Mouse (Mus musculus): ENCODE results near the gene Slc19a1.

Slc19a1 gene

GRCm38 (mm10) chr10:77031768-77032375 lies at the start of gene Slc19a1:
Gene Slc19a1, plus strand, starts transcription at chr10:77032241.
- 63% methylated on average over 13 of the region's 13 CpGs for WGBS

- 57% methylated on average over 5 of the region's 5 CpGs for WGBS
These were observed 43.5 kb upstream of the Slc19a1 start for GRCm38 (mm10) chr10:76988586-76988985.

GRCm38 (mm10) chr10:76992456-76992855 lies 39.6 kb upstream of the Slc19a1 start:
- WGBS = 64% methylated on average over 3 of the region's 3 CpGs

GRCm38 (mm10) chr10:76997759-76998513 lies 34.1 kb upstream of the Slc19a1 start:
- WGBS = 68% methylated on average over 17 of the region's 17 CpGs

- 57% methylated on average over 7 of the region's 7 CpGs for WGBS
These were observed 27.1 kb upstream of the Slc19a1 start for GRCm38 (mm10) chr10:77004936-77005335.

GRCm38 (mm10) chr10:77007433-77008108 lies 24.5 kb upstream of the Slc19a1 start:
- WGBS = 68% methylated on average over 8 of the region's 8 CpGs

- WGBS = 51% methylated on average over 9 of the region's 9 CpGs
These were observed 23.9 kb upstream of the Slc19a1 start for GRCm38 (mm10) chr10:77008109-77008561.

GRCm38 (mm10) chr10:77008698-77009097 lies 23.3 kb upstream of the Slc19a1 start:
- 56% methylated on average over 3 of the region's 3 CpGs for WGBS

GRCm38 (mm10) chr10:77011681-77012080 lies 20.4 kb upstream of the Slc19a1 start:
- 81% methylated on average over 4 of the region's 4 CpGs for WGBS

- 89% methylated on average over 7 of the region's 7 CpGs for WGBS
These were observed 16.0 kb upstream of the Slc19a1 start for GRCm38 (mm10) chr10:77016080-77016479.

GRCm38 (mm10) chr10:77016499-77016898 lies 15.5 kb upstream of the Slc19a1 start:
- WGBS = 55% methylated on average over 8 of the region's 8 CpGs

- 85% methylated on average over 2 of the region's 2 CpGs for WGBS
These were observed 15.0 kb upstream of the Slc19a1 start for GRCm38 (mm10) chr10:77017061-77017460.

GRCm38 (mm10) chr10:77017662-77018061 lies 14.4 kb upstream of the Slc19a1 start:
- 84% methylated on average over 9 of the region's 9 CpGs for WGBS

- WGBS = 33% methylated on average over 17 of the region's 17 CpGs
These were observed 10.5 kb upstream of the Slc19a1 start for GRCm38 (mm10) chr10:77021399-77022052.

GRCm38 (mm10) chr10:77022301-77023130 lies 9.5 kb upstream of the Slc19a1 start:
- 80% methylated on average over 13 of the region's 13 CpGs for WGBS

- 79% methylated on average over 5 of the region's 5 CpGs for WGBS
These were observed 7.8 kb upstream of the Slc19a1 start for GRCm38 (mm10) chr10:77024231-77024630.

- WGBS = 94% methylated on average over 3 of the region's 3 CpGs
These were observed 5.1 kb upstream of the Slc19a1 start for GRCm38 (mm10) chr10:77026944-77027343.

- 86% methylated on average over 6 of the region's 6 CpGs for WGBS
These were observed 3.2 kb upstream of the Slc19a1 start for GRCm38 (mm10) chr10:77028782-77029296.

GRCm38 (mm10) chr10:77029761-77030160 lies 2.3 kb upstream of the Slc19a1 start:
- WGBS = 93% methylated on average over 4 of the region's 4 CpGs

- 86% methylated on average over 5 of the region's 5 CpGs for WGBS
These were observed 1.4 kb upstream of the Slc19a1 start for GRCm38 (mm10) chr10:77030666-77031065.

Data from cerebral cortex, adult 2 months (tissue).